Mouse (Mus musculus) stomach, embryonic 15.5 days (tissue): ENCODE measurements around the gene Il4i1. TPM values are rescaled to one million over a fixed set of nuclear protein-coding genes. Genes with fewer than 3 reads are reported as not detected.

Experiments used
- ATAC-seq: fragments of 200-750 bp; cut with Nextera tagmentation; 2 replicates; pipeline ENCODE4 v1.8.0; 2017; ENCODE audit warnings: low read depth, moderate number of reproducible peaks, moderate TSS enrichment; ENCODE audit not compliant: insufficient read depth, low FRiP score
- H3K27ac ChIP-seq: fragments of 300-500 bp; sonication (generic); 2 replicates; pipeline ENCODE4 v1.5.1; 2015; ENCODE audit warnings: mild to moderate bottlenecking, inconsistent platforms
- H3K27me3 ChIP-seq: fragments of 300-500 bp; sonication (generic); replicated peaks from 2 replicates; pipeline ENCODE4 v1.6.1; 2015; ENCODE audit warnings: inconsistent platforms
- H3K36me3 ChIP-seq: fragments of 300-500 bp; sonication (generic); 2 replicates; pipeline ENCODE4 v1.6.1; 2015; ENCODE audit warnings: inconsistent platforms
- H3K4me1 ChIP-seq: fragments of 300-500 bp; sonication (generic); 2 replicates; pipeline ENCODE4 v1.6.1; 2015; ENCODE audit warnings: inconsistent platforms
- H3K4me2 ChIP-seq: fragments of 300-500 bp; sonication (generic); 2 replicates; pipeline ENCODE4 v1.6.1; 2015; ENCODE audit warnings: mild to moderate bottlenecking, inconsistent platforms
- H3K4me3 ChIP-seq: fragments of 300-500 bp; sonication (generic); replicated peaks from 2 replicates; pipeline ENCODE4 v1.5.1; 2015; ENCODE audit warnings: inconsistent platforms
- H3K9ac ChIP-seq: fragments of 300-500 bp; sonication (generic); 2 replicates; pipeline ENCODE4 v1.6.1; 2015; ENCODE audit warnings: inconsistent platforms
- H3K9me3 ChIP-seq: fragments of 300-500 bp; sonication (generic); 2 replicates; pipeline ENCODE4 v1.6.1; 2016; ENCODE audit warnings: inconsistent platforms
- WGBS: fragments of 180-500 bp; shearing (Covaris S2); methylation state at CpG from one replicate; pipeline ENCODE4 v1.1.7; 2015; 5-methylcytosine and 5-hydroxymethylcytosine counted together
- polyA plus RNA-seq: library from polyadenylated mRNA; unstranded; fragments of >200 nt; fragmentation: Nextera tagmentation; extraction: Ambion mirVana; gene quantifications from 2 replicates; pipeline ENCODE4 v1.2.1, GENCODE M21; 2015

The Il4i1 gene
- polyA plus RNA-seq, 1 experiment from 2014 or later: 1.4 TPM

DNA sequence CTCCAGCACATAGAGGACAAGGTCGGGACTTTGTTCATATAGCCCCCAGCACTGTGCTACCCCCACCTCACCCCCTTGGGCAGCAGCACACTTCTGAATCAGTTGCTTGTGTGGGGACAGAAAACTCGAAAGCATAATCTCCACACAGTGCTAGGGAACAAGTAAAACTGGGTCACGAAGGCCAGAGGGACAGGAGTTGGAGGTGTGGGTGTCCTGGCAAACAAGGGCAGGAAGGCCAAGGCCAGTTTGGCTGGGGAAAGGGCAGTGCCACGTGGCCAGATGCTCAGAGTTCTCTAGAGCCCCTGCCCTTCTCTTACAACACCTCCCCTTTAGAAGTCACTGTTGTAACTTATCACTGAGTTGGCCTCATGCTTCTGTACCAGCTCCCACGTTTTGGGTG, 3.7 kb downstream of the Il4i1 start:
- Histone ChIP-seq H3K4me1 (peaks cover 49% of the 10 kb centered on the region), H3K27me3 (no peaks in the 10 kb centered on the region), H3K4me2 (peak overlapping the region; percentile 82; the same call in 1 of the 2 replicates), H3K36me3 (no peaks in the 10 kb centered on the region; the same call in 1 of the 2 replicates), H3K4me3 (no peak overlapping the region), H3K27ac (no peak overlapping the region), H3K9ac (no peak overlapping the region), H3K9me3 (no peaks in the 10 kb centered on the region)
- 46% methylated on average over 5 of the region's 5 CpGs for WGBS
- ATAC-seq: no peak

DNA sequence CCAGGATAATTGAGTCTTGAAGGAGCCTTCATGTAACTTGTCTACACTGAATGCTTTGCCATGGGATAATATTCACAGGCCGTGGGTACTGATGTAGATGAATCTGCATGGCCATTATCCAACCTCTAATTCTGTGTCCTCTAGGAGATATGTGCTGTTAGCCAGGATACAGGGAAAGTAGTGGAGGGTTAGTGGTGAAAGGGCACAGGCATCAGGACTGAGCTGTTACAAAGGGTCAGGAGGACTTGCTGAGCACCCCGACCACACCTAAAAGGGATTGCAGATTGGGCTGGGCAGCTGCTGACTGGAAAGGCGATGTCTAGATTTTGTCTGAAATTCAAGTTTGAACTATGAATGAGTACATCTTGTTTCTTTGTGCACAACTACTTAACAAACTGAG, 4.3 kb downstream of the Il4i1 start:
- Histone ChIP-seq H3K4me1 (peaks cover 44% of the 10 kb centered on the region), H3K9ac (no peak overlapping the region), H3K36me3 (no peaks in the 10 kb centered on the region; the same call in 1 of the 2 replicates), H3K27me3 (no peaks in the 10 kb centered on the region), H3K9me3 (no peaks in the 10 kb centered on the region), H3K4me2 (no peak overlapping the region), H3K27ac (no peak overlapping the region), H3K4me3 (no peak overlapping the region)
- 79% methylated on average over 3 of the region's 3 CpGs for WGBS
- ATAC-seq: no peak

DNA sequence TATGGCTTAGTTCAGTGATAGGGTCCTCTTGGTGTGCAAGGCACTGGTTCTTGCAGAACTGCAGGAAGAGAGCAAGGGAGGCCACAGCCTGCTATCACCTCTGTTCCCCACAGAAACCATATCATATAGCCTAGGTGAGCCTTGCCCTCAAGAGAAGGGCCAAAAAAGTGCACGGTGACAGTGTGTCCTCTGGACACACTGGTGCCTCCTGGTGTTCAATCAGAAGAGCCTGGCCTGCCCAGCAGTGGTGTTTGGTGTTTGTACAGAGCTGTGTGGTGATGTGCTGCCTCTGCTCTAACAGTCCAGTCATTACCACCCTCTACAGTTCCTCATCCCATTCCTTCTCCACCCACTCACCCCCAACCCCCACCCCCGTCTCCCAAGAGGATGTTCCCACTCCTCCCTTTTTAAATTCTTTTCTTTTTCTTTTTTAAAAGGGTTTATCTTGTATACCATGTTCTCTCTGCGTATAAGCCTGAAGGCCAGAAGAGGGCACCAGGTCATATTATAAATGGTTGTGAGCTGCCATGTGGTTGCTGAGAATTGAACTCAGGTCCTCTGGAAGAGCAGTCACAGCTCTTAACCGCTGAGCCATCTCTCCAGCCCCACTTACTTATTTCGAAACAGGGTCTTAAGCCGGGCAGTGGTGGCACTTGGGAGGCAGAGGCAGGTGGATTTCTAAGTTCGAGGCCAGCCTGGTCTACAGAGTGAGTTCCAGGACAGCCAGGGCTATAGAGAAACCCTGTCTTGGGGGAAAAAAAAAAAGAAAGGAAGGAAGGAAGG, 5.7 kb downstream of the Il4i1 start:
- Histone ChIP-seq H3K9me3 (no peaks in the 10 kb centered on the region), H3K9ac (no peak overlapping the region), H3K4me3 (no peak overlapping the region), H3K36me3 (no peaks in the 10 kb centered on the region; the same call in 1 of the 2 replicates), H3K4me2 (no peak overlapping the region), H3K27me3 (no peaks in the 10 kb centered on the region), H3K27ac (no peak overlapping the region), H3K4me1 (peaks cover 44% of the 10 kb centered on the region)
- 75% methylated on average over 7 of the region's 7 CpGs for WGBS
- no peak for ATAC-seq

DNA sequence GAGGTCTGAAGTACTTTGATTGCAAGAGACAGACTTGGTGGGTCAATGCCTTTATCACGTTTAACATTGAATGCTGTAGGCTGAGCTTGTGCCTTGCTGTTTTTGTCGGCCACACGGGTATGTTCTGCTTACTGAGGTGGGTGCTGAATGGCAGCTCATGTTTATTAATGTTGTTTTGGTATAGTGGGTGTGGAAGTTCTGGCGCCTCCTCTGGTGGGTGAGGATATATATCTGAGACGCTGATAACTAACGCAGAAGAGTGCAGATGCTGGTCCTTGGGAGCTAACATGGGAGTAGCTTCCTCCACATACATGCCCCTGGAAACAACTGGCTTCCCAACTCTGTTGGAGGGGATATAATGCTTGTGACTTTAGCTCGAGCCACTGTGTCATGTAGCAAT, 7.2 kb downstream of the Il4i1 start:
- H3K27me3 ChIP-seq: no peaks in the 10 kb centered on the region
- no peak overlapping the region for H3K4me3 ChIP-seq
- peaks cover 6% of the 10 kb centered on the region for H3K36me3 ChIP-seq
- H3K4me2 ChIP-seq: no peak overlapping the region
- H3K4me1 ChIP-seq: peaks cover 35% of the 10 kb centered on the region
- 41% methylated on average over 7 of the region's 7 CpGs for WGBS
- H3K27ac ChIP-seq: no peak overlapping the region
- ATAC-seq: no peak
- no peaks in the 10 kb centered on the region for H3K9me3 ChIP-seq
- H3K9ac ChIP-seq: no peak overlapping the region

DNA sequence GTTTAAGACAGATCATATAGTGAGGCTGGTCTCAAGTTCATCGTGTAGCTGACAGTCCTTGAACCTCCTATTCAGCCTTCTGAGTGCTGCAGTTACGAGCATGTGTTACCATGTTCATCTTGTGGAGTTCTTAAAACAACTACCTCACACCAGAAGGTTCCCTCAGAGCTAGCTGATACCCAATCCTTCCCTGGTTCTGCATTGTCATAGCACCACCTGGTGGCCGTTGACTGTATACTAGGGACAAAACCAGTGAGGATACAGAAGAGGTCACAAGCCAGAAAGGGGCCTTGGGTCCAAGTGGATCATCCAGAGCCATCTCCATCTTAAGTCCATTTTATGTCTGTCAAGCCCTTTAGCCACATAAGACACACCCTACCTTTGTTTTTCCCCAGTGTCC, 8.7 kb downstream of the Il4i1 start:
- Histone ChIP-seq H3K4me1 (peaks cover 22% of the 10 kb centered on the region), H3K9ac (no peak overlapping the region), H3K4me2 (no peak overlapping the region), H3K36me3 (peaks cover 20% of the 10 kb centered on the region), H3K4me3 (no peak overlapping the region), H3K27me3 (no peaks in the 10 kb centered on the region), H3K9me3 (no peaks in the 10 kb centered on the region), H3K27ac (no peak overlapping the region)
- ATAC-seq: 0 out of 2 replicates have a peak, but pooled peaks have one; percentile 19
- 16% methylated on average over 3 of the region's 3 CpGs for WGBS

DNA sequence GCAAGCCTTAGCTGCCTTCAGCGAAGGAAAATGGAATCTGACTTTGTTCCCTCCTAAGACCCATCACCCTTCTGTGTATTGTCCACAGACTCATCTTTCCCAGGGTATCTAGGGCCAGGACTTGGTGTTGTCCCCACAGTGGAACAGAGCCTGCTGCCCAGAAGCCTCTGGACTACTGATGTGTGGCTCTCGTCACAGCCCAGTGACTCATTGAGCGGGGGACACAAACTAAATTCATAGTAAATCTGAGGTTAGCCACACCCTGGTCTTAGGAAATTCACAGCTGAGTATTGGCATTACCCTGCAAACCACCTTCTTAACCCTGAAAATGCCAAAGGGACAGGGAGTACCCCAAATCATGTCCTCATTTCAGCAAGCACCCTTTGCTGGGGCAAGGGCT, 10.6 kb downstream of the Il4i1 start:
- peaks cover 37% of the 10 kb centered on the region for H3K36me3 ChIP-seq
- H3K9ac ChIP-seq: no peak overlapping the region
- WGBS: 71% methylated on average over 3 of the region's 3 CpGs
- H3K4me1 ChIP-seq: peaks cover 10% of the 10 kb centered on the region; the same call in 1 of the 2 replicates
- no peaks in the 10 kb centered on the region for H3K9me3 ChIP-seq
- no peaks in the 10 kb centered on the region for H3K27me3 ChIP-seq
- H3K27ac ChIP-seq: no peak overlapping the region
- H3K4me2 ChIP-seq: no peak overlapping the region
- no peak for ATAC-seq
- H3K4me3 ChIP-seq: no peak overlapping the region

DNA sequence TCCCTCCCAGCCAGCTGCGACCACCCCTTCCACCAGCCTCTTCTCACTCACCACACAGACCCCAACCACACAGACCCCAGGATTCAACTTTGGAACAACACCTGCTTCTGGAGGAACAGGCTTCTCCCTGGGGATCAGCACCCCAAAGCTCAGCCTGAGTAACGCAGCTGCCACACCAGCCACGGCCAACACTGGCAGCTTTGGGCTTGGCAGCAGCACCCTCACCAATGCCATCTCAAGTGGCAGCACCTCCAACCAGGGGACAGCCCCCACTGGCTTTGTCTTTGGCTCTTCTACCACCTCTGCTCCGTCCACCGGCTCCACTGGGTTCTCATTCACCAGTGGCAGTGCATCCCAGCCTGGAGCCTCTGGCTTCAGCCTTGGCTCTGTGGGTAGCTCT, 12.5 kb downstream of the Il4i1 start:
- WGBS: 92% methylated on average over 5 of the region's 5 CpGs
- H3K4me2 ChIP-seq: no peak overlapping the region
- ATAC-seq: no peak
- peaks cover 43% of the 10 kb centered on the region for H3K36me3 ChIP-seq
- no peak overlapping the region for H3K9ac ChIP-seq
- H3K4me3 ChIP-seq: no peak overlapping the region
- H3K4me1 ChIP-seq: peaks cover 8% of the 10 kb centered on the region; the same call in 1 of the 2 replicates
- no peaks in the 10 kb centered on the region for H3K27me3 ChIP-seq
- H3K27ac ChIP-seq: no peak overlapping the region
- no peaks in the 10 kb centered on the region for H3K9me3 ChIP-seq

DNA sequence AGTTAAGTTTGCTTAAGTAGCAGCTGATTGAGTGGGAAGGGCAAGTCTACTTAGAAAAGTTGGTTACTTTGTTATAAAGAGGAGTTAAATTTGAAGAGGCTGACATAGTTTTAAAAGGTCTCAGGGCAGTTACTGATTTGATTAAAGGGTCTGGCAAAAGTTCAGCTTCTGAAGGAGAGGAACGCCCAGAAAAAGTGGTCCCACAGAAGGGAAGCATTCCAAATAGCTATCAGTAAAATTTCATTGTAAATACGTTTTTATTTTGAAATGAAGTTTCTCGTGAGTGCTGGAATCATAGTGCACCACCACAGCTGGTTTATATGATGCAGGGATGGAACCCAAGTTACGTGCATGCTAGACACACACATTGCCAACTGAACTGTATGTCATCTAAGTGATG, 16.6 kb downstream of the Il4i1 start:
- Histone ChIP-seq H3K36me3 (peaks cover 43% of the 10 kb centered on the region), H3K4me1 (peaks cover 6% of the 10 kb centered on the region; the same call in 1 of the 2 replicates), H3K27me3 (no peaks in the 10 kb centered on the region), H3K4me3 (no peak overlapping the region), H3K9me3 (no peaks in the 10 kb centered on the region), H3K9ac (no peak overlapping the region), H3K27ac (no peak overlapping the region), H3K4me2 (no peak overlapping the region)
- no peak for ATAC-seq
- WGBS: 46% methylated on average over 4 of the region's 4 CpGs

DNA sequence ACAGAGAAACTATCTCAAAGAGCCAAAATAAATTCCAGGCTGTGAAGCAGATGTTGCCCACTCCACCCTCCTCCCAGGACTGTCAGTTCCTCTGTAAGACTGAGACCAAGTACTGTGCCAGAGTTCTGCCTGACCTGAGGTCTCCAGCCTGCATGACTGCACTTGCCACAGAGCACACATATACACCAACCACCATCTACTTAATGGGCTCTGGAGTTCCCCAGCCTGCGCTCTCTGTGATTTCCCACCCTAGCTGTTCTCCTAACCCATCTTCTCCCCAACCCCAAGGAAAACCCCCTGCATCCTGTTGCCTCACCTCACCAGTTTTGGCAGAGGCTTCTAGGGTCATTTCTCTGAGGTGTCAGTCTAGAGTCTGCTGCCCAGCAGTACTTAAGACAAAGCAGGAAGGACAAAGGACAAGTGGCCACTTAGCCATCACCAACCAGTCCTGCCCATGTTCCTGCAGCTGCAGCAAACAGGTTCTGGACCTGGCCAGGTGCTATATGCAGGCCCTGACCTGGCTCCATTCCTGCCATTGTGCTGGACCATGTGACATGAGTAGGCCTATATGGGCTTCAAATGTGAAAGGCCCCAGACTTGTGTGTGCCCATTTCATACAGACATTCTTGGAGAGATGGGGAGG, 19.3 kb downstream of the Il4i1 start:
- Histone ChIP-seq H3K27ac (no peak overlapping the region), H3K9ac (no peak overlapping the region), H3K36me3 (peaks cover 19% of the 10 kb centered on the region), H3K4me1 (peaks cover 21% of the 10 kb centered on the region), H3K4me3 (no peak overlapping the region), H3K9me3 (no peaks in the 10 kb centered on the region), H3K27me3 (peaks cover 3% of the 10 kb centered on the region), H3K4me2 (no peak overlapping the region)
- 87% methylated on average over 1 of the region's 1 CpGs for WGBS
- no peak for ATAC-seq

DNA sequence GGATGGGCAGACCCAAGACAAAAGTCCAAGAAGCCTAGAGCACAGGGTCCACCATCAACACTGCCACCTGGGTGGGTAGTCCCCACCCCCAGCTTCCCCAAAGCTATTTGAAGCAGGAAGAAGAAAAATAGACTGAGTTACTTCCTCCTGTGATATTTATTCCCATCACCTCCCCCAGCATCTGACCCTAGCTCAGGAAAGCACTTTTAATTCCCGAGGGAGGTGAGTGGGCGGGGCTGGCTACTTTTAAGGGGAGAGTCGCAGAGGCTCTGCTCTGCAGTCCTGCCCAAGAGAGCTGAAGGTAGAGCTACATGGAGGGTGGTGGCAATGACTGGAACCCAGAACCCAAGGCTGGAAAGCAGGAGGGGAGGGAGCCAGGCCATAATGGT, 19.8 kb downstream of the Il4i1 start:
- Histone ChIP-seq H3K27ac (no peak overlapping the region), H3K27me3 (peaks cover 4% of the 10 kb centered on the region), H3K4me3 (no peak overlapping the region), H3K9me3 (no peaks in the 10 kb centered on the region), H3K4me1 (peaks cover 21% of the 10 kb centered on the region), H3K4me2 (no peak overlapping the region), H3K36me3 (peaks cover 18% of the 10 kb centered on the region), H3K9ac (no peak overlapping the region)
- 39% methylated on average over 3 of the region's 3 CpGs for WGBS
- no peak for ATAC-seq

DNA sequence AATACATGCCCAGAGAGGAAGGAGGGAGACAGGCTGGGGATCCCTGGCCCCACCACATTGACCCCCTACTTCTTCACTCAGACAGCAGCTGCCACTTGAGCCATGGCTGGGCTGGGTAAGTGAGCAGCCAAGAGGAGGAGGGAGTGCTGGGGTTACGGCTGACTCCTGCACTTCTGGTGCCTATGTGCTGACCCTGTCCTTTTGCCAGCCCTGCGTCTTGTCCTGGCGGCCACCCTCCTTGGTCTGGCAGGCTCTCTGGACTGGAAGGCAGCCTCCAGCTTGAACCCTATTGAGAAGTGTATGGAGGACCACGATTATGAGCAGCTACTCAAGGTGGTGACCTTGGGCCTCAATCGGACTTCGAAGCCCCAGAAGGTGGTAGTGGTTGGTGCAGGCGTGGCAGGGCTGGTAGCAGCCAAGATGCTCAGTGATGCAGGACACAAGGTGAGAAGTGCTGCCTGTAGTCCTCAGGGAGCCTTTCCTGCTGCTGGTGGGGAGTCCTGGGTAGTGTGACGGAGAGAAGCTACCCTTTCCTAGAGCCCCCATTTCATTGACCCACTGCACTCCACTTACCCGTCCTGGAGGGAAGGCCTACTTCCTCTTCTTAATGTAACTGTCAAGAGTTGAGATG, 20.4 kb downstream of the Il4i1 start:
- no peak for ATAC-seq
- WGBS: 81% methylated on average over 9 of the region's 9 CpGs

DNA sequence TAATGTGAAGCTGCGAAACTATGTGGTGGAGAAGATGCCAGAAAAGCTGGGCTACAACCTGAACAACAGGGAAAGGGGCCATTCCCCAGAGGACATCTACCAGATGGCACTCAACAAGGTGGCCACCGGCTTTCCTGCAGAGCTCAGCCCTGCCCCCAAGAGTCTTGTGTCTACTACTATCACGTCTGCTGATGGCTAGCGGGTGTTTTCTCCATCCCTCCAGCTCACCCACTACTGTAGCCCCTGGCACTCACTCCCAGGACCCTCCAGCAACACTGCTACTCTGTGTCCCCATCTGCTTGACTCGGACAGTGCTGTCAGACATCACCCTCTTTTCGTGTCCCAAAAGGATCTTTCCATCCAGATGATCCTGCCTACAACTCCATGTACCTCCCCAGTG, 21.9 kb downstream of the Il4i1 start:
- no peak overlapping the region for H3K4me2 ChIP-seq
- ATAC-seq: no peak
- H3K4me3 ChIP-seq: no peak overlapping the region
- no peak overlapping the region for H3K9ac ChIP-seq
- 84% methylated on average over 6 of the region's 6 CpGs for WGBS
- H3K4me1 ChIP-seq: peaks cover 17% of the 10 kb centered on the region
- H3K27me3 ChIP-seq: peaks cover 10% of the 10 kb centered on the region
- H3K9me3 ChIP-seq: no peaks in the 10 kb centered on the region
- H3K27ac ChIP-seq: no peak overlapping the region
- H3K36me3 ChIP-seq: peaks cover 16% of the 10 kb centered on the region

More for the DNA sequence above, 20.4 kb downstream of the Il4i1 start:
- Histone ChIP-seq H3K4me2 (no peak overlapping the region), H3K4me1 (peaks cover 21% of the 10 kb centered on the region), H3K9ac (no peak overlapping the region), H3K36me3 (peaks cover 13% of the 10 kb centered on the region; the same call in 1 of the 2 replicates), H3K27me3 (peaks cover 7% of the 10 kb centered on the region), H3K4me3 (no peak overlapping the region), H3K27ac (no peak overlapping the region), H3K9me3 (no peaks in the 10 kb centered on the region)
